ENCODE assay signal across 9 mouse cellular contexts in genomic region chr12:70913429-70913828, GRCm38 (mm10). TPM values are rescaled to one million over a fixed set of nuclear protein-coding genes. Genes with fewer than 3 reads are reported as not detected.
DNase-seq lines count a peak whose midpoint lies in the region; ATAC-seq and TF ChIP-seq lines count a peak whose summit lies in the region.
"Had no signal": no experiment of that assay in that cellular context is flagged by ENCODE, and none has a peak within 500 bp of the region (broad histone marks: within the 10 kb centered on the region; RNA-seq: fewer than 3 reads in every experiment).

No protein-coding gene starts in this region.

- H3K9ac ChIP-seq in intestine, embryonic 14.5 days (ENCODE audit: low read length): no peak overlapping the region
- no peak overlapping the region for H3K9ac ChIP-seq in intestine, embryonic 15.5 days
- H3K9ac ChIP-seq in ES-E14 (ENCODE audit: insufficient read depth, low read depth, low read length, poor library complexity, severe bottlenecking): no peak overlapping the region
- no peak overlapping the region for H3K9ac ChIP-seq in liver, embryonic 15.5 days
- no peak overlapping the region for H3K9ac ChIP-seq in midbrain, embryonic 13.5 days (replicated peaks)
- H3K9ac ChIP-seq: embryonic facial prominence, embryonic 15.5 days had no signal

- no peak overlapping the region for H3K4me3 ChIP-seq in intestine, embryonic 14.5 days (ENCODE audit: low read depth, low read length)
- no peak overlapping the region for H3K4me3 ChIP-seq in intestine, embryonic 15.5 days (replicated peaks)
- no peak overlapping the region for H3K4me3 ChIP-seq in ES-E14 (ENCODE audit: insufficient read depth in 1 of 2, low read depth in 1 of 2, low read length in 2 of 2, poor library complexity in 1 of 2, severe bottlenecking in 1 of 2)
- H3K4me3 ChIP-seq in liver, embryonic 15.5 days (replicated peaks): no peak overlapping the region
- H3K4me3 ChIP-seq in midbrain, embryonic 13.5 days (replicated peaks): no peak overlapping the region
- H3K4me3 ChIP-seq: embryonic facial prominence, embryonic 15.5 days had no signal

- no peak overlapping the region for H3K4me2 ChIP-seq in intestine, embryonic 14.5 days (ENCODE audit: low read length)
- H3K4me2 ChIP-seq in intestine, embryonic 15.5 days (replicated peaks): no peak overlapping the region
- H3K4me2 ChIP-seq in liver, embryonic 15.5 days: no peak overlapping the region
- H3K4me2 ChIP-seq in midbrain, embryonic 13.5 days (replicated peaks): no peak overlapping the region
- H3K4me2 ChIP-seq: embryonic facial prominence, embryonic 15.5 days had no signal

- in situ Hi-C loops in ES-E14 (cut with MboI; ENCODE audit: low sequenced_read_pairs in 2 of 2, unreplicated experiment in 2 of 2): loop anchor here in 1 of 2 experiments (5.0 kb wide), 1 partner anchor 416 kb away; no protein-coding TSS in a partner anchor

- peak; percentile 72 for DNase-seq in intestine, embryonic 14.5 days (ENCODE audit: low spot score)
- DNase-seq in ES-E14 (ENCODE audit: low read depth, low spot score): peak; percentile 60
- DNase-seq in c-Kit-positive CD71-positive TER-119-positive erythroid progenitor cells, embryonic 14.5 days (ENCODE audit: low spot score): peak; percentile 81
- DNase-seq in induced T-regulatory cell, adult 2 months (ENCODE audit: low read depth): peak; percentile 89
- peak; percentile 77 for DNase-seq in skeletal muscle tissue, adult 2 months (ENCODE audit: low read depth, low spot score)

- WGBS in intestine, embryonic 14.5 days: 42% methylated on average over 3 of the region's 3 CpGs
- WGBS in intestine, embryonic 15.5 days: 53% methylated on average over 3 of the region's 3 CpGs
- WGBS in liver, embryonic 15.5 days (ENCODE audit: insufficient replicate concordance): 17% methylated on average over 3 of the region's 3 CpGs
- WGBS in midbrain, embryonic 13.5 days: 62% methylated on average over 3 of the region's 3 CpGs

- H3K4me1 ChIP-seq in intestine, embryonic 14.5 days (replicated peaks; ENCODE audit: control insufficient read depth, insufficient read depth, low read length): no peaks in the 10 kb centered on the region; the same call in 1 of the 2 replicates
- no peaks in the 10 kb centered on the region for H3K4me1 ChIP-seq in intestine, embryonic 15.5 days (replicated peaks)
- peaks cover 0 to 3% of the 10 kb centered on the region in 2 experiments; a peak in 1 of 4 replicates for H3K4me1 ChIP-seq in ES-E14 (ENCODE audit: control insufficient read depth in 2 of 2, insufficient read depth in 2 of 2, low read length in 2 of 2, poor library complexity in 1 of 2)
- H3K4me1 ChIP-seq in liver, embryonic 15.5 days (replicated peaks): peaks cover 12% of the 10 kb centered on the region; the same call in 1 of the 2 replicates
- peaks cover 6% of the 10 kb centered on the region for H3K4me1 ChIP-seq in midbrain, embryonic 13.5 days (replicated peaks)

- no peaks in the 10 kb centered on the region for H3K36me3 ChIP-seq in intestine, embryonic 14.5 days (ENCODE audit: control insufficient read depth, insufficient read depth, low read length)
- no peaks in the 10 kb centered on the region for H3K36me3 ChIP-seq in intestine, embryonic 15.5 days
- H3K36me3 ChIP-seq in ES-E14 (ENCODE audit: control insufficient read depth, insufficient read depth, low read length, poor library complexity, severe bottlenecking): no peaks in the 10 kb centered on the region
- no peaks in the 10 kb centered on the region for H3K36me3 ChIP-seq in liver, embryonic 15.5 days (replicated peaks)
- H3K36me3 ChIP-seq in midbrain, embryonic 13.5 days: no peaks in the 10 kb centered on the region
- H3K36me3 ChIP-seq: embryonic facial prominence, embryonic 15.5 days had no signal

- ATAC-seq in intestine, embryonic 14.5 days (replicated peaks; ENCODE audit: low FRiP score, low TSS enrichment, low read depth): no peak
- ATAC-seq in intestine, embryonic 15.5 days: no peak
- peak; percentile 54 for ATAC-seq in liver, embryonic 15.5 days (ENCODE audit: insufficient read depth)
- ATAC-seq in midbrain, embryonic 13.5 days: no peak

- no peak overlapping the region for H3K27ac ChIP-seq in intestine, embryonic 14.5 days (ENCODE audit: low read depth)
- no peak overlapping the region for H3K27ac ChIP-seq in intestine, embryonic 15.5 days
- no peak overlapping the region for H3K27ac ChIP-seq in ES-E14 (ENCODE audit: insufficient read depth, low read depth, low read length, poor library complexity, severe bottlenecking)
- no peak overlapping the region for H3K27ac ChIP-seq in liver, embryonic 15.5 days (replicated peaks)
- no peak overlapping the region for H3K27ac ChIP-seq in midbrain, embryonic 13.5 days

- no peaks in the 10 kb centered on the region for H3K27me3 ChIP-seq in intestine, embryonic 14.5 days (replicated peaks; ENCODE audit: control insufficient read depth, insufficient read depth, low read length)
- no peaks in the 10 kb centered on the region for H3K27me3 ChIP-seq in intestine, embryonic 15.5 days (replicated peaks)
- H3K27me3 ChIP-seq in liver, embryonic 15.5 days: no peaks in the 10 kb centered on the region
- H3K27me3 ChIP-seq in midbrain, embryonic 13.5 days: no peaks in the 10 kb centered on the region
- H3K27me3 ChIP-seq: embryonic facial prominence, embryonic 15.5 days had no signal

- H3K9me3 ChIP-seq in intestine, embryonic 14.5 days (ENCODE audit: control insufficient read depth, low read length): no peaks in the 10 kb centered on the region
- no peaks in the 10 kb centered on the region for H3K9me3 ChIP-seq in intestine, embryonic 15.5 days
- peaks cover 10% of the 10 kb centered on the region for H3K9me3 ChIP-seq in ES-E14 (ENCODE audit: control insufficient read depth, insufficient read depth, low read depth, low read length)
- no peaks in the 10 kb centered on the region for H3K9me3 ChIP-seq in liver, embryonic 15.5 days (replicated peaks)
- no peaks in the 10 kb centered on the region for H3K9me3 ChIP-seq in midbrain, embryonic 13.5 days
- H3K9me3 ChIP-seq: embryonic facial prominence, embryonic 15.5 days had no signal

TF ChIP-seq in ES-E14, 5 proteins besides CTCF, POLR2A, EP300 and RAD21:
- TF ChIP-seq ZC3H11A (IDR thresholded peaks at IDR 0.05; ENCODE audit: borderline replicate concordance, low read depth, low read length) (no peak), ZNF384 (IDR thresholded peaks at IDR 0.05; ENCODE audit: low read depth, low read length) (no peak), CHD2 (IDR thresholded peaks at IDR 0.05; ENCODE audit: low read depth, low read length) (no peak), HCFC1 (IDR thresholded peaks at IDR 0.05; ENCODE audit: borderline replicate concordance, insufficient read depth, low read length) (no peak), MAFK (IDR thresholded peaks at IDR 0.05; ENCODE audit: insufficient read depth, low read depth, low read length) (no peak)

RNA-seq across cellular contexts. Expression of gene Actr10, which starts 24.2 kb away (rescaled TPM):
- 209 and 231 TPM in 2 replicates for polyA plus RNA-seq in intestine, embryonic 14.5 days (2014; fragmentation: Nextera tagmentation; extraction: Ambion mirVana)
- polyA plus RNA-seq in intestine, embryonic 15.5 days (2015; fragmentation: Nextera tagmentation; extraction: Ambion mirVana): 192 and 223 TPM in 2 replicates
- total RNA-seq in ES-E14 (2012; rRNA removed): 68.8 and 86.2 TPM in 2 replicates
- polyA plus RNA-seq in liver, embryonic 15.5 days (2015; fragmentation: Nextera tagmentation; extraction: Ambion mirVana): 94.4 and 105 TPM in 2 replicates
- 225 and 226 TPM in 2 replicates for polyA plus RNA-seq in midbrain, embryonic 13.5 days (2015; fragmentation: Nextera tagmentation; extraction: Ambion mirVana)
